Mouse (Mus musculus) telencephalon, adult 2 months (tissue): ENCODE results near the gene Pde8a.
A peak's percentile ranks its signal among the peaks of the same experiment; 100 is the strongest.

Experiments
- DNase-seq: peaks from one replicate; pipeline ENCODE4 v3.0.0-alpha.2; 2011; ENCODE audit warnings: low read depth, low spot score

Pde8a gene

GRCm38 (mm10) chr7:81336432-81336786 is 123.0 kb downstream of the Pde8a start:
- DNase-seq, result no peak

GRCm38 (mm10) chr7:81337785-81338521 is 124.6 kb downstream of the Pde8a start:
- no peak for DNase-seq

- DNase-seq, result no peak
These were observed 125.1 kb downstream of the Pde8a start for GRCm38 (mm10) chr7:81338522-81338873.

- no peak for DNase-seq
These were observed 126.4 kb downstream of the Pde8a start for GRCm38 (mm10) chr7:81339783-81340182.

- DNase-seq, result no peak
These were observed 128.2 kb downstream of the Pde8a start for GRCm38 (mm10) chr7:81341563-81341962.

GRCm38 (mm10) chr7:81342356-81343094 is 129.1 kb downstream of the Pde8a start:
- no peak for DNase-seq

- DNase-seq, result no peak
These were observed 129.9 kb downstream of the Pde8a start for GRCm38 (mm10) chr7:81343316-81343715.

GRCm38 (mm10) chr7:81343831-81344230 is 130.4 kb downstream of the Pde8a start:
- no peak for DNase-seq

GRCm38 (mm10) chr7:81344544-81345446 is 131.4 kb downstream of the Pde8a start, which contains the start of gene Rps17:
Gene Rps17 (minus strand): TSS chr7:81345254.
- peak; percentile 87 for DNase-seq

GRCm38 (mm10) chr7:81345447-81346170 is 132.2 kb downstream of the Pde8a start:
- no peak for DNase-seq

- DNase-seq, result no peak
These were observed 134.8 kb downstream of the Pde8a start for GRCm38 (mm10) chr7:81348206-81348605.

- DNase-seq, result no peak
These were observed 138.4 kb downstream of the Pde8a start for GRCm38 (mm10) chr7:81351826-81352225.

GRCm38 (mm10) chr7:81355746-81356145 is 142.3 kb downstream of the Pde8a start:
- no peak for DNase-seq

- no peak for DNase-seq
These were observed 143.0 kb downstream of the Pde8a start for GRCm38 (mm10) chr7:81356360-81356759.

- no peak for DNase-seq
These were observed 143.6 kb downstream of the Pde8a start for GRCm38 (mm10) chr7:81356975-81357374.

GRCm38 (mm10) chr7:81367946-81368345 is 154.6 kb downstream of the Pde8a start:
- no peak for DNase-seq

GRCm38 (mm10) chr7:81369724-81370123 is 156.3 kb downstream of the Pde8a start:
- peak; percentile 81 for DNase-seq

GRCm38 (mm10) chr7:81371811-81372210 is 158.4 kb downstream of the Pde8a start:
- no peak for DNase-seq

- peak; percentile 89 for DNase-seq
These were observed 159.0 kb downstream of the Pde8a start for GRCm38 (mm10) chr7:81372337-81372920.

- no peak for DNase-seq
These were observed 166.0 kb downstream of the Pde8a start for GRCm38 (mm10) chr7:81379363-81379762.
